Mouse (Mus musculus): ENCODE data around the gene Muc2.
A peak's percentile ranks its signal among the peaks of the same experiment; 100 is the strongest.
"Not testable (repeated sequence)": the region's sequence is repeated elsewhere in the genome, so short reads cannot be mapped to it uniquely, and the experiment has no call there.

The Muc2 gene

DNA sequence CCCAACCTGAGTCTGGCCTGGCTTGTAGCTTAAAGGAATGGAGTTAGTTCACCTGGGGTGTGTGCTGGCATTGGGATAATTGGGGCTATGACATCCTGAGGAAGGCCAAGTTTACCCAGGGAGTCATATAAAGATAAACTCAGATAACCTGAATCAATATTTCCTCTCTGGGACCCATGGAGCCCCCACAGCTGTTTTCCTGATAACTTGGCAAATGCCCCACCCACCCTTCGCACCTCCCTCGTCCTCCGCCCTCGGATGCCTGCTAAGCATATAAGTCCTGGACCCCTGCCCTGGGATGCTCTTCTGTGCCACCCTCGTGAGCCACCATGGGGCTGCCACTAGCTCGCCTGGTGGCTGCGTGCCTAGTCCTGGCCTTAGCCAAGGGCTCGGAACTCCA lies at the start of gene Muc2:
Gene Muc2 (plus strand): TSS at position 301 of the 400 bp plus-strand sequence.
- no peak for DNase-seq (ENCODE audit: low spot score in 2 of 2)

DNA sequence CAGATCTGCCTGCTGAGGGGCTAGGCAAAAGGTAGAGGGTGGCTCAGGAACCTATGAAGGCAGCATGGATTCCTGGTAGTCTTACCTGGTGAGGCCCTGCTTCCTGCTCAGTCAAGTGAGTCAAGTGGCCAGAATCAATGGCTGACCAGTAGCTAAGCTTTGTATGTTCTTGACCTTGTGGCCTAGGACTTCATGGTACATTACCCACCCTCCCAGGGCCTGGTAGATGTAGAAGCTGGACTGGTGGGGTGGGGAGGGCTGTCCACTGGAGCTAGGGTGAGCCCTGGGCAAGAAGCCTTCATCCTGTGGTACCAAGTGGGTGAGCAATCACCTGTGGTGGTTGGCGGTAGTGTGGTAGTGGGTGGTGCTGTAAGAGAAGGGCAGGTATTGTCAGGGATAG lies 47.8 kb upstream of the Muc2 start:
- DNase-seq (ENCODE audit: low spot score in 2 of 2) = no peak

DNA sequence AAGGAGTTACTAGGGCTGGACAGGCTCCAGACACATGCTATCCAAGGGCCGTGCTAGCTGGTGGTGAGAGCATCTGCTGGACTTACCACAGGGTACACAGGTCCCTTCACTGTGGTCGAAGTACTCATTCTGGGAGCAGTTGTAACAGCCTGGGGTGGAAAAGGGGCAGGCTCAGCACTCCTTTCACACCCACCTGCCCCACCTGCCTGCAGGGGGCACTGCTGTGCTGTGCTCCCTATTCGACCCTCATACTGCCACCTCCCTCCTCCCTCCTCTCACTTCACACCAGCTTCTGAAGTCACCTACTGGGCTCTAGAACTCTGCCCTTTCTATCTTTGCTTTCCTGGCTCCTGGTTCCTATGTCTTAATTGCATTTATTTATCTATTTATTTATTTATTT lies 47.0 kb upstream of the Muc2 start:
- no peak for DNase-seq (ENCODE audit: low spot score in 2 of 2)

DNA sequence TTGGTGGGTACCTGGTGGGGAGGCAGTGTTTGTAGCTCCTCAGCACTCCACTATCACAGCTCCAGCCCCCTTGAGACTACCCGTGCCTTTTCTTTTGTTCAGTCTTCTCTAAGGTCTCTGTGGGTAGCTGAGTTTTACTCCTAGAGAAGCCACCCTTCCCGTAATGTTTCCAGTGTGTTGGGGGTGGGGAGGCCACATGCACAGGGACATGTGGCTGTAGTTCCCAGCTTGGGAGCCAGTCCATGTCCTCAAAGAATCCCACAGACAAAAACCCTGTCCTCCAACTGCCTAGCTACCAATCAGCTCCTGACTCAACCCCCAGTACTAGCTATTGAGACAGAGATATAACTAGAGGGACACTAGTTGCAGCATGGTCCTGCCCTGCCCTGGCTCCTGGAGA lies 43.1 kb upstream of the Muc2 start:
- no peak for DNase-seq (ENCODE audit: low spot score in 2 of 2)

DNA sequence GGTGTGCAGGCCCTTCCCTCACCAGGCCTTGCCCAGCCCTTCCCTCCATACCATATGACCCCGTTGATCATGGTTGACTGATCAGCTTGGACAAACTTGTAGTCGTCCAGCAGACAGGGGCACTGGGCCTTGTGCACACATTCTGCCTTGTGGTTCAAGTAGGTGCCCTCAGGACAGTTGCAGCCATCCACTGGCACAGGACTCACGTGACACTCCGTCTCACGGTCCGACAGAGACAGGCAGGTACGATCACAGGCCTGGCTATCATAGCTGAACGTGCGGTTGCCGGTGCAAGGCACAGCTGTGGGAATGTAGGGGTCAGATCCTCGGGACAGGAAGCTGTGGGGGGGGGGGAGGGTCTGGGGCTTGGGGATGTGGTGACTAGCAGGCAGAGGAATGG lies 42.3 kb upstream of the Muc2 start:
- no peak for DNase-seq (ENCODE audit: low spot score in 2 of 2)

DNA sequence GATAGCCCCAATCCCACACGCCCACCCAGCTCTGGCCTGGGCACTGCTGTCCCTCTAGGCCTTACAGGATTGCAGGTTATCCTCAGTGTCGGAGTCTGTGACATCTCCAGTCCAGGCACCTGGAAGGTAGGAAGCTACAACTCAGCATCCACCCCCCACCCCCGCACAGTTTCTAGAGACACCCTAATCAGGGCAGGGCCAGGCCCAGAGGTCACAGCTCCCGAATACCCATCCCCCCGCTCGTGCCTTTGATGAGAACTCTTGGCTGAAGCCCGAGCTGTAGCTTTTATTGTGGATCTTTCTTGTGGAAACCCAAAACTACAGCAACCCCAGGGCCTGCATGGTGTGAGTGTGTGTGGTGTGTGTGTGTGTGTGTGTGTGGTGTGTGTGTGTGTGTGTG lies 37.9 kb upstream of the Muc2 start:
- no peak for DNase-seq (ENCODE audit: low spot score in 2 of 2)

DNA sequence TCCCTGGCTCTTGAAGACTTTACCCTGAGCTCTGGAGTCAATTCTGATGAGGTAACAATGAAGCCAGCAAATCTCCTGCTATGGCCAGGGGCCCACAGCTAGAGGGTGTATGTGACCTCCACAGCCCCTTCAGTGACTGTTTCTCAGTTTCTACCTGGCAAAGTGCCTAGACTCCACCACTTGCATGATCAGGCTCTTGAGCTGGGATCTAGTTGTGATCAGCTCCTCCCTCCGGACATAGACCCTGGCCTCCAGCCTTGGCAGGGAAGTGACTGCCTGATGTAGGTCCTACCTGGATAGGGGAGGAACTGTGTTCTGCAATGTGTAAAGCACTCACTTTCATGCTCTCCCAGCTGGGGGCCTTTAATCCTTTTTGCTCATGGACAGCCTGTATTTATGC lies 29.8 kb upstream of the Muc2 start:
- no peak for DNase-seq (ENCODE audit: low spot score in 2 of 2)

DNA sequence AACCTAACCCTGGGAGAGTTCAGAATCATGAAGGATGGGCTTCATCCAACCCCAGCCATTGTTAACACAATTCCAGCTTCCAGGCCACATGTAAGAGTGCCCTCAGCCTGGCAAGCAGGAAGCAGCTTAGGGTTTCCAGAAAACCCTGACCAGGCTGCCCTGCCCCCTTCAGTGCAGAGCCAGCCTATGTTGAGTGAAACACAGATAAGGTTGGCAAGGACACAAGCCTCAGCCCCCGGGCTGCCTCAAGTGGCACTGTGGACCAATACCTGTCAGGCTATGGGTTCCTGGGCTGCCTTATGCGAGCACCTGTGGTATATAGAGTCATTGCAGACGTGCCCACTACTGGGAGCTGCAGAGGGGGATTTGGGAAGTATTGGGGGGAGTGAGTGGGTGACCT lies 28.7 kb upstream of the Muc2 start:
- DNase-seq (ENCODE audit: low spot score in 2 of 2) = no peak

DNA sequence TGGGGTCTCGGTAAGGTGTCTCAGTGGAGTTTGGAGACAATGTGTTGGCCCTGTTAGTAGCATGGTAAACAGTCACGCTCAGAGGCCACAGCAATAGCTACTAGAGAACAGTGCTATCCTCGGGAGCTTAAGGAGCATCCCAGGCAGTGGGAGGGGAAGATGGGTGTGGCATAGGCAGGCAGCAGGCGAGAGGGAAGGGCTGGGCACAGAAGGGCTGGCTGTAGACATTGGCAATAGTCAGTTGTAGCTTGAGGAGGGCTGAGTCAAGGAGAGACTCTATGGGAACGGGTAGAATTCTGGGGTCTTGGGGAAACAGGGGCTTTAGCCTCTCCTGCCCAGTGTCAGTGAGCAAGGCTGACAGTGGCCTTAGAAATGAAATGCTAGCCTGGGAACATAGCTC lies 27.9 kb upstream of the Muc2 start:
- no peak for DNase-seq (ENCODE audit: low spot score in 2 of 2)

DNA sequence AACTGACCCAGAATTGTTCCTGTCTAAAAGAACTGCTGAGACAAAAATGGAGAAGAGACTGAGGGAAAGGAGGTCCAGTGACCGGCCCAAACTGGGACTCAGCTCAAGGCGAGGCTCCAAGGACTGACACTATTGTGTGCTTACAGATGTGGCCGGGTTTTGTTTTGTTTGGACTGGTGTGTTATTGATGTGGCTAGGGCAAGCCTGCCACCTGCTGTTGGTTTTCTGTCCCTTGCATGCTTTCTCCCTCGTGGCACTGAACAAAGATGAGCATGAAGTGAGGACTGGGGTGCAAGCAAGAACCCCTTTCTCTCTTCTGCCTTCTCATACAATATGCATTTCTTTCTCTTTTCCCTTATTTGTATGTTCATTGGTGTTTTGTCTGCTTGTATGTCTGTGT lies 23.9 kb upstream of the Muc2 start:
- DNase-seq (ENCODE audit: low spot score in 2 of 2) = no peak

DNA sequence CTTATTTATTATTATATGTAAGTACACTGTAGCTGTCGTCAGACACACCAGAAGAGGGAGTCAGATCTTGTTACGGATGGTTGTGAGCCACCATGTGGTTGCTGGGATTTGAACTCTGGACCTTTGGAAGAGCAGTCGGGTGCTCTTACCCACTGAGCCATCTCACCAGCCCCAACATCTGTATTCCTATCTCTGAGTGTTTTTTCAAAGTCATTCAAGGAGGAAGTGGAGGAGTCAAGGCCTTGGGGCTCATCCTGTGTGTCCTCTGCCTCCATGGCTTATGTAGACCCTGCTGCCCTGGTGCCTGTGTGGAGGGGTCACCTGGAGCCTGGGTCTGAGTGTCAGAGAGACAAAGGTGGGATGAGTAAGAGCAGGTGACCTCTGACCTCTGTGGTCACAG lies 21.0 kb upstream of the Muc2 start:
- DNase-seq (ENCODE audit: low spot score in 2 of 2) = not testable (repeated sequence)

DNA sequence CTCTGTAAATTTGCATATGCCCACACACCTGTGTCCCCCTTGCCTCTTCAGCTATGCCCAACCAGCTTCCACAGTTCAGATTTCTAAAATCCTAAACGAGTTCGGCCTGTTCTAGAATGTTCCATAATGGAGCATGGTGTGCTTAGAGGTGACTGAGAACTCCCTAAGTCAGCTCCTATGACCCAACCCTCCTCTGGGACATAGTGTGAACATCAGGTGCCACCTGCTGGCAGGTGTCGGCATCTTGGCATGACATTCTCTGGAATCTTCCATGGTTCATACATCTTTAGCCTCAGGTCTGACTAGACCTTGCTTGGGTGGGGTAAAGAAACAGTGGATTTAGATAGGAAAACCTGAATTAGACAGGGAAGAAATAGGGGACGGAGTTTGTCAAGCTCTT lies 19.1 kb upstream of the Muc2 start:
- no peak for DNase-seq (ENCODE audit: low spot score in 2 of 2)

DNA sequence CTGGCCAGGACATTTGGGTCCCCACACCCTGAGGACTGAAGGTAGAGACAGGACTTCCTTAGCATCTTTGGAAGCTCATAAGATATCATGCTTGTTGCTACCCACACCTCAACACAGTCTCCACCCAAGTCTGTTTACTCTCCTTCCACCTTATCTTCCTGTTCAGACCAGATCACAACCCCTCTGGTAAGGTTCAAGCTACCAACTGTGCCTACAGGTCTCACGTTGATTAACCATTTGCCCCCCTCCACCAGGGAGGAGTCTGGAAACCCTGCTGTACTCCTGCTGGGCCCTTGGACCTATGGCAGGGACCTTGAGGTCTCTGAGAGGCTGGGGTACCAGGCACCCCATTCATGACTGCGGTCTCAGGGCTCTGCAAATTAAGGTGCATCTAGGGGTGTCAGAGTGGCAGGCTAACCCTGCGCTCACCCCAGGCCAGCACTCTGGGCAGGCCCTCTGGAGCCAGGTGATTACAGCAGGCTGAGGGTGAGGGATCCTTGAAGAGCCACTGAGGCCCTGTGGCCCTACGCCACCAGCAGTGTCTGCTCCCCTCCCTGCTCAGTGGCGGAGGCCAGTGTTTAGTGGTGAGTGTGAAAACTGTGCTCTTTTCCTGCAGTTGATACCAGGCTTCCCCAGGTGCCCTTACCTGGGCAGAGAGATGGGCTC lies 18.4 kb upstream of the Muc2 start:
- DNase-seq (ENCODE audit: low spot score in 2 of 2) = no peak

DNA sequence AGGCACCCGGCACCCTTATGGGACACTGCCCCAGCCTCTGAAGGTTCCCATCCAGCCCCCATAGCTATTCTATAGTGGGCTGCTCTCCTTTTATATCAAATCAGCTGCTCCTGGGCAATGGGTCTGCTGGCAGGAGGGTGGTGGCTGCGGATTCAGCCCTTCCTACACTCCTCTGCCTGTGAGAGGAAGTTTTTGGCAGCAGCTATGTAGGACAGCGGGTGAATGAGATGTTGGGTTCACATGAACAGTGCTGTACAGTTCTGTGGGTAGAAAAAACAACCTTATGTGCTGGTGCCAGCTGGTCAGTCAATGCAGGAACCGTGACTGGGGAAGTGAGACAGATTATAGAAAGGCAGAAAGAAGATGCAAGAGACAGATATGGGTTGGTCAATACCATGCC lies 11.2 kb upstream of the Muc2 start:
- no peak for DNase-seq (ENCODE audit: low spot score in 2 of 2)

DNA sequence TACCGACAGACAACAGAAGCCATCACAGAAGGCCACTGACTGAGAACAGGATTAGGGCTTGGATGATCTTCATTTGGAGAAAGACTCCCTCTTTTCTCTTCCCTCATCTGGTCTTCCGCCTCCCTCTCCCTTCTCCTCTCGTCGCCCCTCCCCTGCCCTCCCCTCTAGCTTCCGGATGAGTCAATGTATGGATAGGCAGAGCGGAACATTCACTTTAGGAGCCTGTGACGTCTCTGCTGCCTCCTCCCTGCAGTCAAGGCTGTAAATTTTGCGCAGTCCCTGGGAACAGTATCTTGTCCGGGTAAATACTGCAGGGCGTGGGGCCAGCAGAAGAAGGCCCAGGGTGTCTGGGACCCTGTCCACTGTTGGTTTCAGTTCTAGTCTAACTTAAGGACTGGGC lies 2.8 kb upstream of the Muc2 start:
- no peak for DNase-seq (ENCODE audit: low spot score in 2 of 2)

DNA sequence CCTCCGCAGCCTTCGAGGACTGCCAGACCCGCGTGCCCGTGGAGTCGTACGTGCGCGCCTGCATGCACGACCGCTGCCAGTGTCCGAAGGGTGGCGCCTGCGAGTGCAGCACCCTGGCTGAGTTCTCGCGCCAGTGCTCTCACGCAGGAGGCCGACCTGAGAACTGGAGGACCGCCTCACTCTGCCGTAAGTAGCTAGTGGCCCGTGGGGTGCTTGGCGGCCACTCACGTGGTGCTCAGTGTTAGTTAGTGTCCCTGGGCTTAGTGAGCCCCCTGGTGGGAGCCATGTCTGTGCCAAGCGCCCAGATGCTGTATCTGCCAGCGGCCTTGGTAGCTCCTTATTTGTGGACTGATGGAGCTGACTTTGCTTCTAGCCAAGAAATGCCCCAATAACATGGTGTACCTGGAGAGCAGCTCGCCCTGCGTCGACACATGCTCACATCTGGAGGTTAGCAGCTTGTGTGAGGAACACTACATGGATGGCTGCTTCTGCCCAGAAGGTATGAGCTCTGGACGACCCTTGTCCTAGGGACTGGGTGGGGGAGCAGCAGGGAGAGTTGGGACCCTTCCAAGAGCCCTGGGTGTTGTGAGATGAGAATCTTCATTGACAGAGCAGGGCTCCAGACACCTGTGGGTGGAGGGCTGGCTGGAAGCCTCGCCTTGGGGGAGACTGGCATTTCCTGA lies 3.6 kb downstream of the Muc2 start:
- DNase-seq (ENCODE audit: low spot score in 2 of 2) = no peak

DNA sequence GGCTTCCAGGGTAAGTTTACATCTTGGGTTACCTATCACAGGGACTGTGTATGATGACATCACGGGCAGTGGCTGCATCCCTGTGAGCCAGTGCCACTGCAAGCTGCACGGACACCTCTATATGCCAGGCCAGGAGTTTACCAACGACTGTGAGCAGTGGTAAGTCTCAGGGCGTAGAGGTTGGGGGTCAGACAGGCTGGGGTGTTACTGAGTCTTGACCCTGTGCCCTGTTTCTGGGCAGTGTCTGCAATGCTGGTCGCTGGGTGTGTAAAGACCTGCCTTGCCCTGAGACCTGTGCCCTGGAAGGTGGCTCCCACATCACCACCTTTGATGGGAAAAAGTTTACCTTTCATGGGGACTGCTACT lies 4.1 kb downstream of the Muc2 start:
- no peak for DNase-seq (ENCODE audit: low spot score in 2 of 2)

DNA sequence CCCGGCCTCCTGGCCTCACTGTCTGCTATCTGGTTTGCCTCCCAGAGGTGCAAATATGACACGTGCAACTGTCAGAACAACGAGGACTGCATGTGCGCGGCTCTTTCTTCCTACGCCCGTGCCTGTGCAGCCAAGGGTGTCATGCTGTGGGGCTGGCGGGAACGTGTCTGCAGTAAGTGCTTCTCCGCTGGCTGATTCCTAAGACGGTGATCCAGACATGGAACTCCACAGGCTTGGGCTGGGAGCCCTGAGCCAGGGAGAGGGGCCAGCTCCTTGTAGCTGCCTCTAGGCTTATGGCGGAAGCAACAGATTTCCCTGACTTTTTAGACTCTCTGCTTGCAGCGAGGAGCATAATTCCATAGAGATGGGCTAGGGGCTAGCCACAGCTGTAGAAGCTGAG lies 6.4 kb downstream of the Muc2 start:
- DNase-seq (ENCODE audit: low spot score in 2 of 2) = no peak

DNA sequence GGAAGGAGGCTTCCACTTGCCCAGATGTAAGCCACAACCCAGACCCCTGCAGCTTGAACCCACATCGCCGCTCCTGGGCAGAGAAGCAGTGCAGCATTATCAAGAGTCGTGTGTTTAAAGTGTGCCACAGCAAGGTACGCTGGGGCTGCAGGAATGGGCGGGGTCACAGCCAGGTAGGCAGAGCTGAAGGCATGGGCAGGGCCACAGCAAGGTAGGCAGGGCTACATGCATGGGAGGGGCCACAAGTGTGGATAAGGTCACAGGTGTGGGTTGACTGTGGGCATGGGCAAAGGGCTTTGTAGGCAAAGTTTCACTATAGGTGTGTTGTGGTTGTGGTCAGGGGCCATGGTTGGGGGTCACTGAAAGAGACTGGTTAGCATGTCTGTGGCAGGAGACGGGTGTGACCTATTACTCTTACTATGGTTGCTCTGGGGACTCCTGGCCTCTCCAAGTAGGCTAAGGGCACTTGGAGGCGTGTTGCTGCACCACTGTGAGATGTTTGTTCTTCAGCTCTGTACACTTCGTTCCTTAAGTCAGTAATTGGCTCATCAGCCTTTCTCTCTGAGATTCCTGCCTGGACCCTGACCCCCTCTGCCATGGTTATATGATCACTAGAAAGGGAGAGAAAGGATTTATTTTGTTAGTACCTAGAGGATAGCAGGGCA lies 9.5 kb downstream of the Muc2 start:
- no peak for DNase-seq (ENCODE audit: low spot score in 2 of 2)

DNA sequence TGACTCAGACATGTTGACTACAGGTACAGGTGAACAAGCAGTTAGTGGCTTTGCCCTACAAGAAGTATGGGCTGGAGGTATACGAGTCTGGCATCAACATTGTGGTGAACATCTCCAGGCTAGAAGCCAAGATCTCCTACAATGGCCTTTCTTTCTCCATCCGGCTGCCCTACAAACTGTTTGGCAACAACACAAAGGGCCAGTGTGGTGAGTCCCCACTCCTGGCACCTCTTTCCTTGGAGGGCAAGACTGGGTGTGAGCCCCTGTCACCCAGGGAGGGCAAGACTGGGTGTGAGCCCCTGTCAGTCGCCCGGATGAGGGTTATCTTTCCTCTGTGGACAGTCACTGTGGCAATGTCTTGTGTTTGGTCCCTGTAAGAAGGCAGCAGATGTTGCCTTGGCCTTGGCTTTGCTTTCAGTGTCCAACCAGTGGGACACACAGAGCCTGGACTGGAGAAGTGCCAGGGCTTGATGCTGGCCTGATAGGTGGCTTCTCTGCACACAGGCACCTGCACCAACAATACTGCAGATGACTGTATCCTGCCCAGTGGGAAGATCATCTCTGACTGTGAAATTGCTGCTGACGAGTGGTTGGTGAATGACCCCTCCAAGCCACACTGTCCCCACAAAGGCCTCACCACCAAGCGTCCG lies 57.4 kb downstream of the Muc2 start:
- DNase-seq (ENCODE audit: low spot score in 2 of 2) = no peak

DNA sequence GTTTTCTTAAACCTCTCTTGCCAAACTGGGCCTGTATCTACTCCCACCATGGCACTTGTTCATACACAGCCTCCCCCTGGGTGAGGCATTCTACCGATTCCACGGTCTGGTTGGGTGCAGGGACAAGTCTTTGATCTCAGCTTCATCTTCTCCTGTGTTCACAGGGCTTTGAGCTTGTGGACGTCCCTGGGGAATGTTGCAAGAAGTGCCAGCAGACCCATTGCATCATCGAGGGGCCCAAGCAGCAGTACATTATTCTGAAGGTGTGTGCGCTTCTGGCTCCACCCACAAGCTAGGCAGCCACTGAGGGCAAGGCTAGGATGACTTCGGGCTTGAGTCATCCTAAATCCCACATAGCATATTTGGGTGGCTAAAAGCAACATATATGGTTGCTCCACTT lies 62.4 kb downstream of the Muc2 start:
- no peak for DNase-seq (ENCODE audit: low spot score in 2 of 2)

DNA sequence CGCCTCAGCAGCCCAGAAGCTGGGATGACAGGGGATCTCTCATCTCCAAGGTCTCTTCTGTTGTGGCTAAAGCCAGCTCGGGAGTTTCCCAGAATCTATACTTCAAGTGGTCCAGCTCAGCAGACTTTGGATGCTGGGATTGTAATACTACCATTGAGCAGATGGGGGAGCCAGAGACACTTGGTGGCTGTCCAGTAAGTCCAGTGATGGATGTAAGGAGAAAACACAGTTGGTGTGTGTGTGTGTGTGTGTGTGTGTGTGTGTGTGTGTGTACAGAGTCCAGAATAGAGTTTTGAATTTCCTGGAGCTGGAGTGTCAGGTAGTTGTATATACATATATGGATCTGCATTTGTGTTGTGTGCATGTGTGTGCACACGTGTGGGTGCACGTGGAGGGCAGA lies 65.7 kb downstream of the Muc2 start:
- DNase-seq (ENCODE audit: low spot score in 2 of 2) = peak; percentile 61 to 65

DNA sequence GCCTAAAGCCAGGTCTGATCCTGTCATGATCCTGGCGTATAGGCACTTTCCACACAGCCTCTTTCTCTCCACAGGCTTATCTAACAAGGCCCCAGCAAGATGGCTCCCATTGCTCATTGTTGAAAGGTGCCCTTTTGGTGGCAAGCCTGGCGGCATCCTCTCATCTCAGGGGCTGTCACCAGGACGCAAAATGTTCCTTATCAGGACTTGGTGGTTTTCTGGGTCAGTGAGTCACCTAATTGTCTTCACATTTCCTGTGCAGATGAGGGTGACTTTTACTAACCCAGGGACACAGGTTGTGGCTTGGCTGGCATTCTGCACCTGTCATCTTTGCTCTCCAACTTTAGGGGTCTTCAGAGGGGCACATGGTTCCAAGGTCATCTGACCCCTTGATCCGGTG lies 68.2 kb downstream of the Muc2 start:
- no peak for DNase-seq (ENCODE audit: low spot score in 2 of 2)
